Mouse (Mus musculus) activated CD4-positive, CD25-positive, alpha-beta regulatory T cell, adult 4 months (primary cell): ENCODE measurements around the gene Ints7. TPM values are rescaled to one million over a fixed set of nuclear protein-coding genes. Genes with fewer than 3 reads are reported as not detected.

Experiments
- ATAC-seq: one replicate; pipeline ENCODE4 v1.8.0; 2017
- polyA plus RNA-seq, 2 experiments: library from polyadenylated mRNA; unstranded; fragments of 100-300 nt; shearing (Covaris generic); gene quantifications; one replicate each; pipeline ENCODE4 v1.2.1; 2017

Ints7 gene
- polyA plus RNA-seq, 2 experiments from 2014 or later = 36.7 to 41.6 TPM

DNA sequence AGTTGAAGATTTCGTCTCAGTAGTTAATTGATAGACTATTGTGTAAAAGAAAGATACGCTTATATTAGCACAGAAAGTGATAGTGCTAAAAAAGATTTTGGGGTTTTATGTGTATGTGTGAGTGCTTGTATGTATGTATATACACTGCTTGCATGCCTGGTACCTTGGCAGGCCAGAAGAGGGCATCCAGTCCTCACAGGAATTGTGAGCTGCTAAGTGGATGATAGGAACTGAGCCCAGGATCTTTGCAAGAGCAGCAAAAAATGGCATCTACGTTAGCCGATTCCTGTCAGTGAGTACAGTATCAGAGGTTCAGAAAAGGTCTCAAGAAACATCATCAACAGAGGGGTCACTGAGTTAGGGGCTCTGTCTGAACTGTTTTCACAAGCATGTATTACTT is 9.0 kb downstream of the Ints7 start:
- no peak for ATAC-seq

DNA sequence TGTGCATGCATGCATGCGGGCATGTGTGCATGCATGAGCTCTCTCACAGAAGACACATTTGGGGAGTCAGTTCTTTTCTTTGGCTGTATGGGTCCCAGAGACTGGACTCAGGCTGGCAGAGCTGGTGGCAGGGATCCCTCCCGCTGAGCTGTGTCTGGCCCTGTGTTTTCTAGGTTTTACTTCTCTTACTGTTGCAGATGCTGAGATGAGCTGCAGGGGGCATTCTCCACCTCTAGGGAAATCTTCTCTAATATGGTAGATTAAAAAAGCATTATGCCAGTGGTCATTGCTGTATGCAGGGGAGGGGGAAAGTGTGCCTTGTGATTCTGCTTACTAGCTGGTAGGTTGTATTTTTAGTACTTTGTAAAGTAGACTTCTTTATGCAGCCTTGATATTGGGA is 10.3 kb downstream of the Ints7 start:
- no peak for ATAC-seq

DNA sequence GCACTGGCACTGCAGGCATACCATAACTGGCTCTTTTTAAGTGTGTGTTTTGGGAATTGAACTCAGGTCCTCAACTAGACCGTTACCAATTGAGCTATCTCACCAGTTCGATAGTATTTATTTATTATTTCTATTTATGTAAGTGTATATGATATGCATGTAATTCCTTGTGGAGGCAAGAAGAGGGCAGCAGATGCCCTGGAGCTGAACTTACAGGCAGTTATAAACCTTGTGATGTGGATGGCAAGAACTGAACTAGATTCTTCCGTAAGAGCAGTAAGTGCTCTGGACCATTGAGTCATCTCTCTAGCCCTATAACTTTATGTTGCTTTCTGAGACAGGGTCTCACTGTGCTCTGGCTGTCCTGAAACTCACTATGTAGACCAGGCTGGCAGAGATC is 11.6 kb downstream of the Ints7 start:
- ATAC-seq = no peak

DNA sequence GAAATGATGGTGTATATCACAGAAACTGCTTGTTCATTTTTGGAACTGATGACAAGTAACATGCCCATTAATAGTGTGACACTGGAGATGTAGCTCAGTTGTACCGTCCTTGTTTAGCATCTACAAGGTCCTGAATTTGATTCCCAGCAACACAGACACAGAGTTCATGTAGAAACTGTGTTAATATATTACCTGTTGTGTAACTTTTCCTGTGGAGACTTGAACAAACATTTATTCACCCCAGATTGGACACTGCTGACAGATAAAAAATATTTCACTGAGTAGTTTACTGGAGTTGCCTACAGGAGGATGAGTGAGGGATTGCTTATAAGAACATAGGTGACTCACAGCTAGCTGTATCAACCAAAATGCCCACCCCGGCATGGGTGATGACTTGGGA is 13.3 kb downstream of the Ints7 start:
- ATAC-seq = no peak

DNA sequence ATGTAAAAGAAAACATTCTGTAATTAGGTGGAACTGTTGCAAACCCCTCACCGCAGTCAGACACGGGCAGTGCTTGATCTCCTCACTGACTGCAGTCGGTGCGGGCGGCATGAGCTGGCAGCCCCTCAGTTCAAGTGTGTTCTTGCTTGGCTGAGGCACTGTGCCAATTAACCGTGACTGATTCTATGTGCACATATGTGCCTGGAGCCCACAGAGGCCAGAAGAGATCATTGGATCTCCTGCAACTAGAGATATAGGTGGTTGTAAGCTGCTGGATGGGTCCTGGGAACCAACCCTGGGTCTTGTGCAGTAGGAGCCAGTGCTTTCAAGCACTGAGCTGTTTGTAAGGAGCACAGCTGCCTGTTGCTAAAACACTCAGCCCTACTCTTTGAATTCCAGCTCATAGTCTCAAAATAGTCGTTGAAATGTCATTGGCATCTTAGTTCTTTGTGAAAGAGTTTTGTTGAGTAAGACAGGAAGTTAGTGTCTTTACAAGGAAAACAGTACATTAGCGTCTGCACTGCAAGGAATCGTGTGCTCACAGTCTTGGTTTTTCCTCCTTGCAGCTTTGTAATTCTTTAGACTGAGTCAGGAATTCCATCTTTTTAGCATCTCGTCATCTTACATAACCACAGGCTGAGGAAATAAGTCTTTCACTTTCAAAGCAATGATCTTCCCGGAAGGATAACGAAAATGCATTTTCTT is 16.7 kb downstream of the Ints7 start:
- ATAC-seq = no peak

DNA sequence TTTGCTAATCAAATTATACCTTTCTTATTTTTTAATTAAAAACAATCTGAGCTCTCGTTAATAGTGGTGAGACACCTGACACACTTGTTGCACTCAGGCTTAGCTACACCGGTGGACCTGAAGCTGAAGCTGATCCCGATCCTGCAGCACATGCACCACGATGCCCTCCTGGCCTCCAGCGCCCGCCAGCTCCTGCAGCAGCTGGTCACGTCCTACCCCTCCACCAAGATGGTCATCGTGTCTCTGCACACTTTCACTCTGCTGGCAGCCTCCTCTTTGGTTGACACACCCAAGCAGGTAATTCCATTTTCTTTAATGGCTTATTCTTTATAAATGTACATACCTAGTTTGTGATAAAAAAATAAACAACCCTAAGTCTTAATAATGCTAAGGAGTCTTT is 20.6 kb downstream of the Ints7 start:
- no peak for ATAC-seq

DNA sequence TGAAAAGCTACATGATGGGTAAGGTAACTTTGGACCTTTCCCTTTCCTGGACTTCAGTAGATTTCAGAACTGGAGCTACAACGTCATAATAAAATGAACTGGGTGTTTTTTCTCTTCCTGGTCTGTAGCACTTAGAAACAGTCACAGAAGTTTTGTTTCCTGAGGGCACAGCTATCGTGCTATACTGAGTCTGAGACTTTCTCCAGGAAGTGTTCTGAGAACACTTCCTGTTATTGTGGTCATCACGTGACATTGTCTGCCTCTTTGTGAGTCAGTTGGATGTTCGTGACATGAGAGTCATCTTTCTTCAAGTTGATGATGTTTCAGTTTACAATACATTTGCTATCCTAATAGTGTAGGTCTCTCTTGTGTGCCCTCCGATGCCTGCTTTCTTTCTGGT is 23.8 kb downstream of the Ints7 start:
- ATAC-seq = peak; percentile 97

DNA sequence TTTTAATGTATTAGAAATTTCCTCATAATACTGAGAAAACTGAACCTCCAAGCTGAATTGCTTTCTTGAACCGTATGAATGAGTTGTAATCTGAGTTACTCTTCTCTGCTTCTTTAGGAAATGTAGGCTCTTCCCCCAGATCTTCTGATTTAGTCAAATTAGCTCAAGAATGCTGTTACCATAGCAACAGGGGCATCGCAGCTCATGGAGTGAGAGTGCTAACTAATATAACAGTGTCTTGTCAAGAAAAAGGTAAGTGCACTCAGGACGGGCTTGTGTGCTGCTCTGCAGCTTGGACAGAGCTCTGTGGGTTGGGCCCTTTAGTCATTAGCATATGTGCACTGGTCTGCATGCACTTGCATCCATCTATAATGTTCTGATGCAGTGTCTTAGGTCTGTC is 29.3 kb downstream of the Ints7 start:
- ATAC-seq = no peak

DNA sequence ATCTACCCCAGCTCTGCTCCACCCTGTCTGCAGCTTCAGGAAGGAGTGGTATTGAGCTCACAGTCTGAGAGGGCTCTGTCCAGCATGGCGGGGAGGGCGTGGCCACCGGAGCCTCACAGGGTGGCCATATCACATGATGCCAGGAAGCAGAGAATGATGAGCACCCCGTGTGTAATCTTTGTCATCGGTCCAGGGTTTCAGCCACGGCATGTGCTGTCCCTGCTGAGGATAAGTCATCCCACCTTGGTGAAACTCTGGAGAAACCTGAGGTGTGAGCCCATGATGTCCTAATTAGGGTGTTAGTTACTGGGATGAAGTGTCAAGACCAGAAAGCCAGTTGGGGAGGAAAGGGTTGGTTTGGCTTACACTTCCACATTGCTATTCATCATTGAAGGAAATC is 33.6 kb downstream of the Ints7 start:
- ATAC-seq = no peak

DNA sequence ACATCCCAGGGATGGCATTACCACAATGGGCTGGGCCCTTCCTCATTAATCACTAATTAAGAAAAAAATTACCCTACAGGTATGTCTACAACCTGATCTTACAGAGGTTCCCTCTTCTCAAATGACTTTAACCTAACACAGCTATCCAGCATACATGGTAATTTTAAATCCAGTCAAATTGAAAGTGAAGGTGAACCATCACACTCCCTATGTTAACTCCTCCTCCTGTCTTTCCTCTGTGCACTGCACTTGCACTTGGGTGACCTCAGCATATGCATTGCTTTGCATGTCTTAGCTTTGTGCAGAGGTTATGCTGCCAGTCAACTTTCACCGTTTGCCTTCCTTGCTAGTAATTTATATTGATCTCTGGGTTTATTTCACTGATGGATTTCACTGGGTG is 34.1 kb downstream of the Ints7 start:
- peak; percentile 91 for ATAC-seq

DNA sequence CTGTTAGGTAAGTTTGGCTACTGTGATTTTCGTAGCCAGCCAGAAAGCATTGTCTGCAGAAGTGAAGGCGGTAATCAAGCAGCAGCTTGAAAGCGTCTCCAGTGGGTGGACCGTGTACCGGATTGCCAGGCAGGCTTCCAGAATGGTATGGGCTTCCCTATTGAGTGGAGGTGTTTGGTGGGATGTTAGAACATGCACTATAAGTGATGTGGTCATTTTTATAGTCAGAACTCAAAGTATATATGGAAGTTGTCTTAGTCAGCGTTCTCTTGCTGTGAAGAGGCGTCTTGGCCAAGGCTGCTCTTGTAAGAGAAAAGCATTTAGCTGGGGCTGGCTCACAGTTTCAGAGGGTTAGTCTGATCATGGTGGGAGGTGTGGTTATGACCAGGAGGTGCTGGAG is 34.9 kb downstream of the Ints7 start:
- no peak for ATAC-seq

DNA sequence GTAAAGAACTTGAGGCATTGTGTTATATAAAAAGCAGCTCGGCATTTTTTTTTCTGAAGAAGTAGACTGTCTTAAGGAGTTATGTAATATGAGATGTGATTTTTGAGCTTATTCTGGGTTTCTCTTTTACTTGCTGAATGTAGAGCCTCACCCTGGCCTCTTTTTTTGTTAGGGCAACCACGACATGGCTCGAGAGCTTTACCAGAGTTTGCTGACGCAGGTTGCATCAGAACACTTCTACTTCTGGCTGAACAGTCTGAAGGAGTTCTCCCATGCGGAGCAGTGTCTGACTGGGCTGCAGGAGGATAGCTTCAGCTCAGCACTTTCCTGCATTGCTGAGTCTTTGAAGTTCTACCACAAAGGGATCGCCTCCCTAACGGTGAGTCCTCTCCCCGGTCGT is 36.2 kb downstream of the Ints7 start:
- no peak for ATAC-seq

DNA sequence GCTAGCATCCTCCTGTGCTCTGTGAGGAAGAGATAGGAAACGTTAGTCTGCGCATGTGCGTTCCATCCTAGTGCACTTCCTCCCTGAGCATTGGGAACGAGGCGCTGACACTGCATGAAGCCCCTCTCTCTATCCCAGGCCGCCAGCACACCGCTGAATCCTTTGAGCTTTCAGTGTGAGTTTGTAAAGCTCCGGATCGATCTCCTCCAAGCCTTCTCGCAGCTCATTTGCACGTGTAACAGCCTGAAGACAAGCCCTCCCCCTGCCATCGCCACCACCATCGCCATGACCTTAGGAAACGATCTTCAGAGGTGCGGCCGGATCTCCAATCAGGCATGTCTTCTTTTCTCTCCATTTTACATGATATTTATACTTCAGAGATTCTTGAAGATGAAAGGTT is 37.4 kb downstream of the Ints7 start:
- no peak for ATAC-seq

DNA sequence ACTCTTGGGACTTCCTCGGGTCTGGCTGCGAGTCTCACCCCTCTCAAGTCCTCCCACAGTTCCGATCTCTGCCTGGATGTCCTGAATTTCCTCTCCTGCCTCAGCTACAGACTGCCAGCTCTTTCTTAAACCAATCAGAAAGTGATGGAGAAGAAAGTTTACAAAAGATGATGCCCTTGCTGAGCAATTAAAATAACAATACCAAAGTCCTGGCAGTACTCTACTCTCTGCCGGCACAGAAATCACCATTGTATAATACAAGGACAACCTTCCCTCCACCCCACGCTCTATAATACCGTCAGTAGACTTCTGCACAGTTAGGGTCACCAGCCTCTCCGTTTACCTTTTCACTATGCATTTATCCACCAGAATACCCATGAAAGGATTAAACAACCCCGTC is 40.8 kb downstream of the Ints7 start:
- ATAC-seq = no peak

DNA sequence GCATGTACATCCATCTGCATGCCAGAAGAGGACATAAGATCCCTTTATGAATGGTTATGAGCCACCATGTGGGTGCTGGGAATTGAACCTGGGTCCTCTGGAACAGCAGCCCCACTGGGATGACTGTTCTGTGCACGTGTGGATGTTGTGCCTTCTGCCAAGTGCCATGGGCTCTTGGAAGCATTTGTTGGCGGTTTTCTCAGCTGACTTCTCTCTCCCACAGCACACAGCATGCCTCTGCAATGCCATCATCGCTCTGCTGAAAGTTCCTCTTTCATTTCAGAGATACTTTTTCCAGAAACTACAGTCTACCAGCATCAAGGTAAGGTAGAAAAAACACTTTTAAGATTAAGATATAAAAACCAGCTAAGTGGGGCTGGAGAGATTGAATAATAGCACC is 42.2 kb downstream of the Ints7 start:
- no peak for ATAC-seq

DNA sequence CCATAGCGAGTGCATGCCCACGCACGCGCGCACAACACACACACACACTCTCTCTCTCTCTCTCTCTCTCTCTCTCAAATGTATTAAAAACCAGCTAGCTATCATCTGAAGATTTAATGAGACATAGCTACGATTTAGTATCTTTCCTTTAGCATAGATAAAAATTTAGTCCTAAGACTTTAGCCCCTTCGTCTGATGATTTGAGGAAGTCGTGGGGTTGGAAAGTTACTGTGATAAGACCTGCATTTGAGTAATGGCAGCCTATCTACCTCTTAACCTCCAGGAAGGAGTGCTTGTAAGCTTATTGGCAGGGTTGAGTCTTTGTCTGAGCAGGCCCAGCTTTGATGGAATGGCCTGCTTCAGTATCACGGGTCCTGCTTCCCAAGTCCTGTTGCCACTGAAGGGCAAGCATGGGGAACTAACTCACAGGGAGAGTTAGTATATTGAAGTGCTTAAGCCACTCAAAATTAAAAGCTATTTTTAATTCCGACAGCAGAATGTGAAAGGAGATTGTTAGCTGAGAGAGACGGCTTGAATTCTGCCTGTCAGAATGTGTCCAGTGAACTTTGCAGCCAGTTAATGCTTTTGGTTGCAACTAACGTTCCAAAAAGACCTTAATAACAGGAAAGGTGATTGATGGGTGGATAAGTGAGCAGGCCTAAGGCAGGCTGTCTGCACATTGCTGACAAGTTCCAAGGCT is 42.8 kb downstream of the Ints7 start:
- ATAC-seq = no peak

DNA sequence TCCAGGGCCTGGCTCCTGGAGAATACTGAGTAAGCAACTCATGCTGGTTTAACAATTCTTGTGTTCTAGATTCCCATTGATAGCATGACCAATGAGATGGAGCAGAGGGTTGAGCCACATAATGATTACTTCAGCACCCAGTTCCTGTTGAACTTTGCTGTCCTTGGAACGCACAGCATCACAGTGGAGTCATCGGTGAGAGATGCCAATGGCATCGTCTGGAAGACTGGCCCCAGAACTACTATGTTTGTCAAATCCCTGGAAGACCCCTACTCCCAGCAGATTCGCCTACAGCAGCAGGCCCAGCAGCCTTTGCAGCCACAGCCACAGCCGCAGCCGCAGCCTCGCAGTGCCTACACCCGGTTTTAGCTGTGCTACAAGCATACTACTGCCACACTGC is 45.7 kb downstream of the Ints7 start:
- no peak for ATAC-seq

DNA sequence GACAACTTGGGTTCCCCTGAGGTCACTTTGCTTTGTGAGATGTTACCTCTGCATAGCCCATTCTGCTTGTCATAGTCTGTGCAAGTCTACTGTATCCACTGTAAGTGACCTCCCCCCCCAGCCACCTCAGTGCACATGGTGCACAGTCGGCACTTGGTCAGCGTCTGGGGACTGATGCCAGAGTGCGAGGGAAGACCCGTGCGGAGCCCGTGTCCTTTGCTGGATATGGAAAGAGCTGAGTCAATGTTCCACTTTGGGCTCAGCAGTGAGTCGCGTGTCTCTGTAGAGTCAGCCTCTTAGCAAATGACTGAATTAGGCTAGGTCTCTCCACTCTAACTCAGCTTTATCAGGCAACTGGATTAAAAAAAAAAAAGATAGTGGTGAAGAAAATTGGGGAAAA is 47.4 kb downstream of the Ints7 start:
- no peak for ATAC-seq

DNA sequence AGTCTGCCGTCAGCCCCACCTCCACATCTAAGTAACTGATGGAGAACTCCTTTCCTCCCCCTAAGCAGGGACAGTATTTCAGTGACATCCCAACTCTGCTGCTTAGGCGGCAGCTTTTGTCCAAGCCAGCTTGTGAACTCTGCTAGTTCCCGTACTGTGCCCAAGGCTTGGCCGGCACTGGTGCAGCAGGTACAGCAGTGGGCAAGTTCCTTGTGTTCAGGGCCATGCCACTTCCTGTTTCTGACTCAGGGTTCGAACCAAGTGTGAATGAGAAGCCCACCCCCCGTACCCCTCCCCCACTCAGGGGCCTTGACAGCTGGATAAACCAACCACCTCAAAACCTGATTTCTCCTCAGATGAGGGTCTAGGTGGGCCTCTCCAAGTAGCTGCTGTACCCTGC is 49.1 kb downstream of the Ints7 start:
- no peak for ATAC-seq

DNA sequence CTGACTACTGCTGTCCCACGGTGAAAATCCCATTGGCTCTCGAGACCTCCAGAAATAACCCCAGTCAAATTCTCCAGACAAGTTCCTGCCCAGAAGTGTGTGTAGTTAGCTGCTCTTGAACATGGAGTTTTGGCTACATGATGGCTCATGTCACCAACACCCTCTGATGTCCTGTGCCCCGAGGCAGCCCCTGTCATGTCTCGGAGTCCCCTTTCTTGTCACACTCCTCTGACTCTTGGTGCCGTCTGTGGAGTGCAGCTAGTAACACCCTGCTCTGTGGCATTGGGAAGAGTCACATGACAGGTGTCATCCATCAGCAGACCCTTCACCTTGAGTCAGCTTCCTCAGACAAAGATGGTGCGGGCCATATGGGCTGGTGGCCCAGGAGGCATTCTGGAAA is 49.6 kb downstream of the Ints7 start:
- ATAC-seq = no peak

DNA sequence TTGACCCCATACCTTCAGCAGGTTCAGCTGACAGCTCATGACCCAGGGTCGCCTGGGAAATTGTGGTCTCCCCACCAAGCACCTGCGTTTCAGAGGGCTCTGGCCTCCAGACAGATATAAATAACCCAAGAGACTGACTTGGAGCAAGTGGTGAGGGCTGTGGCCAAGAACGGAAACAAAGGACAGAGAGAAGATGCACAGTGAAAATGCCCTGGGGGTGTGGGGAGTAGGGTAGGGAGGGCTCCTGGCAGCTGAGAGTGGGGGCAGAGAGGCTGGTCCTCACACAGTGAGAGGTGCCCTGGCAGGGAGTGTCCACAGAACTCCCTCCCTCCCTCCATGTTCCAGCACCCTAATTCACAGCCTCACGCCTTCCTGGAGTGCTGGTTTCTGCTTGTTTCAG is 50.2 kb downstream of the Ints7 start:
- no peak for ATAC-seq

DNA sequence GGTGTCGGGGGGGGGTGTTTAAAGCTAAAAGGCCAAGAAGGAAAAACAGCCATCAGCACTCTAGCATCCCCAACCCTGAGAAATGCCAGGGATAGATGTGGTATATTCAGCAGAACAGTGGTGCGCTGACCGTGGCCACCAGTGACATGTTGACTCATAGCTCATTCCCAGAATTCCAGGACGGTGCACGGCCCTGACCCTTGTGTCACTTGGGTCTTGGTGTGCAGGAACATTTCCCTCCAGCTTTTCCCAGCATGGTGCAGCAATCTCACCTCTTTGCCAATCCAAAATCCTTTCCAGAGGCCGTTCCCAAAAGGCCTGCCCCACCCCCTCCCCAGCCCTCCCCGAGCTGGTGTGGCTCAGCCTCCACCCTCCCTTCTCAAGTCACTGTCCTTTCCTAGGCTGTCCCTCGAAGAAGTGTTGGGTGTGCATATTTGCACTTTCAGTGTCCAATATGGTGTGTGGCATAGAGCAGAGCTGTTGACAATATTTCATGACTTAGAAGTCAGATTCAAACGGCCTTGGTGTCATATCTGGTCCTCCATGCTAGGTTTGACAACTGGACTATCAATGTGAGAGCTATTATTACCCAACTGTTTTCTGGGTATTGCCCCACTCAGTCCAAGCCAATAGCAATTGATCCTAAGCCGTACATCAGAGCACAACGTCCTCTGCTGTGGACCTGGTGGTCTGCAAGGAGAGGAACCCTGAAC is 53.2 kb downstream of the Ints7 start:
- no peak for ATAC-seq

DNA sequence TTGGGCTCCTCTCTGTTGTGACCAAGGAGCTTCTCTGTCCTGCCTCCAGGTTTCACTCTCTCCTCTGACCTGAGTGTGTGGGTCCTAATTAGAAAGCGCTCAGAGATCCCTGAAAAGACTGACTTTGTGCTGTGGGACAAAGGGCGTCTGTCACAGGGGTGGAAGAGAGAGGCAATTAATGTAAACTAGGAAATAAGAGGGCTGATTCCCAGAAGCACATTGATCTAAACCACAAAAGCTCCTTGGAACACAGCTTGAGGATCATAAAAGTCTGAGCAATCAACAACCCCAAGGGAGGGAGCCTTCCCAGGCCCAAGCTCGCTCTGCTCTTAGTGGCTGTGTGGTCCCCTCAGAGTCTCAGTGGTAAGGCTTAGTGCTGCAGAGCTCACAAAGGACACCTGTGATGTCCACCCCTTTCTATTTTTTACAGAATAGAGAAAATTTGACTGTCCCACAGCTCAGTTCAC is 53.8 kb downstream of the Ints7 start:
- ATAC-seq = no peak

DNA sequence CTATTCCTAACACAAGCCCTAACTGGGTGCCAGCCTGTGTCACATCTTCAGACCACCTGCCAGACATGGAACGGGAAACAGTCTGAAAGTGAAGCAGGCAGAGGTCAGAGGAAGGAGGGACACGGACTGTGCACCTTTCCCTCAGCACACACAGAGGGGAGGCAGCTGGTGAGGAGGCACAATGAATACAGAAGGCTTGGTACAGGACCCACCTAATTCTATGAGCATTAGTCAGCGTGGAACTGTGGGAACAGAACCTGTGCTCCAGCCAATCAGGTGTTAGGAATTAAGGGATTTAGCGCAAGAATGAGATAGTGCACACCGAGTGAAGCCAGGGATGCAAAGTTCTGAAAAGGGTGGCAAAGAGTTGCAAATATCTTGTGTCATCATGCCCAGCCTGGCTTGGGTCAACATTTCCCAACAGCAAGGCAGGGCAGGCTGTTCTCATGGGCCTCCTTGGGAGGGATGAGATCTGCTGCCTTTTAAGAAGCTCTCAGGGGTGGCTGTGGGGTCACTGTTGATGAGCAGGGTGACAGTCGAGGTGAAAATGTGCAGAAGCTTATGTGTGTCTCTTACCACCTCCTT is 57.2 kb downstream of the Ints7 start:
- no peak for ATAC-seq
